Mouse (Mus musculus) gastrocnemius, postnatal 36 days (tissue): ENCODE measurements around the gene 1700010I14Rik. TPM values are rescaled to one million over a fixed set of nuclear protein-coding genes. Genes with fewer than 3 reads are reported as not detected.

Experiments used
- DNase-seq, 2 experiments: peaks; one replicate each; pipeline ENCODE4 v3.0.0; 2022
- intact Hi-C: fragments of 180-260 bp; cut with DNase I; formaldehyde crosslinking; loops from one replicate; pipeline ENCODE4 v1.15.1; 2025
- long read RNA-seq, 2 experiments: library from polyadenylated mRNA; stranded (forward); transcript quantifications; one replicate each; pipeline ENCODE4 v2.0.0; 2021
- total RNA-seq, 2 experiments: library from RNA; stranded (reverse); gene quantifications; 2 replicates each; pipeline ENCODE4 v1.2.3; 2021

The 1700010I14Rik gene
- under 1 TPM; 0.18 to 0.20 TPM for total RNA-seq
- long read RNA-seq, experiment 1 = 0 reads
- long read RNA-seq, experiment 2 = 0 reads

GRCm38 (mm10) chr17:8988119-8988807 lies at the start of gene 1700010I14Rik:
Gene 1700010I14Rik (plus strand): TSS chr17:8988333.
- intact Hi-C loops = no loop called here
- DNase-seq = peak; percentile 63 to 73

DNA sequence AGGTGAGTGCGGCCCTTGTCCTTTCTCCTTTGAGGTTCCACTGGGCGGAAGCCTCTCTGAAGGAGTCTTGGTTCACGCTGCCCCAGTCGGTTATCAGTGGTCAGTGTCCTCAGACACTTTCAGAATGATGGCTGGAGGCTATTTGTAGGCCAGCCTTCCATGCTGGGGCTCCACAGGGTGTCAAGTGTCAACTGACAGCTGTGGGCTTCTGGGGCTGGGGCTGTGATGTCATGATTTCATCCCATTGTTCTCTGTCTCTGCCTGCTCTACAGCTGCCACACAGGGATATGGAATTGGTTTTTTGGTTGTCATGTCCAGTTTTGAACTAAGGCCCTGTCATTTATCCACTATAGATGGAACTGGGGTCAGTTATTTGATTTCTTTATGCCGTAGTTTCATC lies 36.5 kb upstream of the 1700010I14Rik start:
- intact Hi-C loops = no loop called here
- DNase-seq = no peak

- no peak for DNase-seq
- intact Hi-C loops = no loop called here
Observed at GRCm38 (mm10) chr17:8952951-8953350, 35.2 kb upstream of the 1700010I14Rik start.

DNA sequence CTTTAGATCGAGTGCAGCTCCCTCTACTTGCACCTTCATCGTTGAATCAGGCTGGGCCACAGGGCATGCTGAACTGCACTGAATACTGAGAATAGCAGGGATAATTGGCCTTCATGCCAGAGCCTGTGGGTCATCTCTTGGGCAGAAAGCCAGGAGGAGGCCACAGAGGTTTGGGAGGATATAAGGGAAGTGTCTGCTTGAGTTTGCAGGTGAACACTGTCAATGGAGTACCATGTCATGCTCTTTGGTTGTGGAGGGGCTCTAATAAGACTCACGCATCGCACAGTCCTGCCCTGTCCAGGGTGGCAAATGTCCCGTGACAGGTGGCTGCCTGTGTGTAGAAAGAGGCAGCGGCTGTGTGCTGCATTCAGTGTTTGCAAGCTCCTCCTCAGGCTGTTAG lies 30.0 kb upstream of the 1700010I14Rik start:
- DNase-seq = no peak
- intact Hi-C loops = no loop called here

DNA sequence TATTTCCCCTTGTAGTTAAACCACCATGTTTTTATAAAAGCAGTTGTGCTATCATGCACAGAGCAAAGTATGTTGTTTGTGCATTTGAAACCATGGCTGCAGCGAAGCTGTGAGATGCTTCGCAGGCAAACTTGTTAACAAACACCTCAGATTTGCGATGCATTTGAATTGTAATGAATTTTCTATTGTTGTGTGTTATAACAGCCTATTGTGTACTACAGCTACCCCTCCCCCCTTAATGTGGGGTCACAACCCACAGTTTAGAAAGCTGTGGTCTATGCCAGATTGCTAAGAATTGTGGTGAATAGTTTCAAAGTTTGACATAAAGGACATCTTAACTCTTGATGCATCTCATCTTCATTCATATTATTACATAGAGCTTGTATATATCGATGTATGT lies 27.7 kb upstream of the 1700010I14Rik start:
- no peak for DNase-seq
- intact Hi-C loops = no loop called here

GRCm38 (mm10) chr17:8961097-8961496 lies 27.0 kb upstream of the 1700010I14Rik start:
- no peak for DNase-seq
- intact Hi-C loops = no loop called here

DNA sequence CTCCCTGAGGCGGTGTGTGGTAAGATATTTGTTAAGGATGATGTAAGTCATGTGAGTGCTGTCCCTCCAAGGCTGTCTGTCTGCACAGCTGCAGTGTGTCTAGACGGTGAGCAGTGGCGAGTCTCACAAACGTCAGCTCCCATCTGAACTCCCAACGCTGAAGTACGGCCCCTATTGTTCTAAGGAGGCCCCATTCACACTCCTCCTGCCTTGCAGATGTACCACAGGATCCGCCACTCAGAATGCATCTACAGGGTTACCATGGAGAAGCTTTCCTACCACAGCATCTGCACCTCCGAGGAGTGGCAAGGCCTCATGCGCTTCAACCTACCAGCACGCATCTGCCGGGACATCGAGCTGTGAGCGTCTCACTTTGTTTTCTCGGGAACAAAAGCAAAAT lies 26.5 kb upstream of the 1700010I14Rik start:
- no peak for DNase-seq
- intact Hi-C loops = no loop called here

- intact Hi-C loops = no loop called here
- no peak for DNase-seq
Observed at GRCm38 (mm10) chr17:8965177-8965576, 23.0 kb upstream of the 1700010I14Rik start.

- intact Hi-C loops = no loop called here
- DNase-seq = no peak
Observed at GRCm38 (mm10) chr17:8972152-8972854, 15.8 kb upstream of the 1700010I14Rik start.

- intact Hi-C loops = no loop called here
Observed at GRCm38 (mm10) chr17:8973331-8973730, 14.8 kb upstream of the 1700010I14Rik start.

GRCm38 (mm10) chr17:8974423-8974822 lies 13.7 kb upstream of the 1700010I14Rik start:
- intact Hi-C loops = no loop called here
- DNase-seq = no peak

More at GRCm38 (mm10) chr17:8973331-8973730, 14.8 kb upstream of the 1700010I14Rik start:
- DNase-seq = no peak

- intact Hi-C loops = no loop called here
- no peak for DNase-seq
Observed at GRCm38 (mm10) chr17:8974823-8975397, 13.2 kb upstream of the 1700010I14Rik start.

DNA sequence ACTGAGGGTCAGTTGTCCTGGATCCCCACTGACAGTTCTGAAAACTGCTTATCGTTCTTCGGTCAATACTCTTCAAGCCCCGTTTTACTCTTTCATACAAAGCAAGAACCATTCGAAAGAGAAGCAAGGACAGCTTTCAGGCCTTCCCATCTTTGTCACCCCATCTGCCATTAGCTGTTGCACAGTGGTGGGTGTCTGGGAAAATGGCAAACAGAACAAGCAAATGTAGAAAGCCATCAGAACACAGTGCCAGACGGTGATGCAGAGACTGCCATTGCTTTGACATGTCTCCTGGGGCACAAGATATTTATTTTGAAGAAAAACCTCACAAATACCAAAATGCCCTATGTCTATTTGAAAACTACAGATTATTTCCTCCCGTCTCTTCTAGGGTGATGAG lies 11.4 kb upstream of the 1700010I14Rik start:
- no peak for DNase-seq
- intact Hi-C loops = no loop called here

DNA sequence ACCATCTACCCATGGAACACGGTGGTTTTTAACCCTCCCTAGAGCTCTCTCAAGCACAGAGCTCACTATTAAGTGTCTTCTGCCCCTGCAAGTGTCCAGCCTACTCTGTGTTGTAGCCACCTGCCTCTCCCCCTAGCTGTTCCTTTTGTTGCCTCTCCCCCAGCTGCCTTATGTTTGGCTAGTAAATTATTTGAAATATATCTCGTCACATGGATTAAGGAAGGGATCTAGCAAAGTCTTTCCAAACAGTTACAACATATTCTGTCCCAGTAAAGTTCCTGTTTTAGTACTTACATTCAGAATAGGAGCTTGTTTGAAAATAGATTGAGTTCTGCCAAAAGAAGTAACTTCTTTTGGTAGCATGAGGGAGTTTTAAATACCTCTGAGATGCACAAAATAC lies 10.9 kb upstream of the 1700010I14Rik start:
- no peak for DNase-seq
- intact Hi-C loops = no loop called here

- DNase-seq = no peak
- intact Hi-C loops = no loop called here
Observed at GRCm38 (mm10) chr17:8983576-8983975, 4.6 kb upstream of the 1700010I14Rik start.

GRCm38 (mm10) chr17:8985714-8986113 lies 2.4 kb upstream of the 1700010I14Rik start:
- intact Hi-C loops = no loop called here

DNA sequence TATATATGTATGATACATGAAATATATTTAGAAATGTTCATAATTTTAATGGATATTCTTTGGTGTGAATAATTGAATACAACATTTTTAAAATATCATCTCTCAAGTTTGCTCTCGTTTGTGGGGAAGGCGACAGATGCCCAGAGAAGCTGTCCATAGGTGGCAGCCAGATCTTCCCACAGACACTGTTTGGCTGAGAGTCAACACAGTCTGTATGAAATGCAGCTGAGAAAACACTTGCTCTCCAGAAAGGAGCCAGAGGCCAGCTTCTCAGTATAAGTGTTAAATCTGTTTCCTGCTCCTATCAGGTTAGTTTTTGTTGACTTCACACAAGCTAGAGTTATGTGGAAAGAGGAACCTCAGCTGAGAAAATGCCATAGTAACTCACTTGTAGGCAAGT lies 1.6 kb upstream of the 1700010I14Rik start:
- intact Hi-C loops = no loop called here
- no peak for DNase-seq

More at GRCm38 (mm10) chr17:8985714-8986113, 2.4 kb upstream of the 1700010I14Rik start:
- no peak for DNase-seq

DNA sequence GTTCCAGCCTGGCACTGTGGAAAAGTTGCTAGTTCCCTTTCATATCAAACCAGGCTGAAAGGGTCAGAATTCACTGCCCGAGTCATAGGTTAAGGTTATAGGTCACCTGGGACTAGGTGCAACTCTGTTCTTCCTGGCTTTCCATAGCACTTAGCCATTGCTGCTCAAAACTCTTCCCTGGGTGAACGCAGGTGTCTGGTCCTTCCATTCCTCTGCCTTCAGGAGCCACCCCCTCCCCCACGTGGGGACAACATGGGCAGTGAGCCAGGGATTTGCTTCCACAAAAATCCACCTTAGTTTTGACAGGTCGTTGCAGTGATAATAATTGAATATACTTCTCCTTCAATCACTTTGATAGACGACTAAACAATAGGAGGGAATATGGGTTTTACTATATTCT lies 764 bp upstream of the 1700010I14Rik start:
- DNase-seq = no peak
- intact Hi-C loops = no loop called here

- intact Hi-C loops = no loop called here
- DNase-seq = no peak
Observed at GRCm38 (mm10) chr17:8991160-8991559, 3.0 kb downstream of the 1700010I14Rik start.

DNA sequence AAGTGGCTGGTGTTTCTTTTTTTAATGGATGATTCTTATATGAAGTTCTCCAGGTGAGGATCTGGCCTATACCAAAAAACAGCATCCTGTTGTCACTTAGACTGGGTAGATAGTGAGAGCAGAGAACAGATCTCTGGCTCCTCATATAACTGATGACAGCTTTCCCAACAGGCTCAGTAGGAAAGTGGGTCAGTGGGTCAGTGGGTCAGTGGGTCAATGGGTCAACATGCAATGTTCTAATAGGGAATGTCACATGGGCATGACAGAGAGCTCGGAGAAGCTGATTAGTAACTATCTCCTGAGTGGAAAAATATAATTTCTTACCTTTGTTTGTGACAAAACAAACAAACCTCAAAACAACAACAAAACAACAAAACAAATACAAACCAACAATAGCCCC lies 7.2 kb downstream of the 1700010I14Rik start:
- intact Hi-C loops = no loop called here
- no peak for DNase-seq

- intact Hi-C loops = no loop called here
- no peak for DNase-seq
Observed at GRCm38 (mm10) chr17:9002438-9002837, 14.3 kb downstream of the 1700010I14Rik start.

DNA sequence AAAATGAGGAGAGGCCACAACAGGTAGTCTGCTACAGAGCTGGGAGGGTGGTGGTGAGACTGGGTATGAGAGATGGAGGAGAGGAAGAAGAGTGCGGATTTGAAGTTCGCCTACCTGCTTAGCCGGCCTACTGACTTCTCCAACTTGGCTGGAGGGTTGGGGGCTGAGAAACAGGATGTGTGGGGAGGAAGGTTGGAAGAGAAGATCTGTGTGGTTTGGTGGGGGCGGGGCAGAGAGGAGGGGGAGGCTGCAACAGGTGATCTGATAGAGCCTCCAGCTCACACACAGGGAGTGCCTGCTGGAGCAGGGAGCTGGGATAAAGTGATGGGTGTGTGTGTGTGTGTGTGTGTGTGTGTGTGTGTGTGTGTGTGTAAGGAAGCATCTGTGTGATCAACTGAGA lies 16.4 kb downstream of the 1700010I14Rik start:
- intact Hi-C loops = no loop called here
- DNase-seq = no peak
